Mouse (Mus musculus): ENCODE results near the gene Zbtb20. TPM values are rescaled to one million over a fixed set of nuclear protein-coding genes. Genes with fewer than 3 reads are reported as not detected.

The Zbtb20 gene
- polyA plus RNA-seq, 1 experiment from 2014 or later, result 35.1 TPM

DNA sequence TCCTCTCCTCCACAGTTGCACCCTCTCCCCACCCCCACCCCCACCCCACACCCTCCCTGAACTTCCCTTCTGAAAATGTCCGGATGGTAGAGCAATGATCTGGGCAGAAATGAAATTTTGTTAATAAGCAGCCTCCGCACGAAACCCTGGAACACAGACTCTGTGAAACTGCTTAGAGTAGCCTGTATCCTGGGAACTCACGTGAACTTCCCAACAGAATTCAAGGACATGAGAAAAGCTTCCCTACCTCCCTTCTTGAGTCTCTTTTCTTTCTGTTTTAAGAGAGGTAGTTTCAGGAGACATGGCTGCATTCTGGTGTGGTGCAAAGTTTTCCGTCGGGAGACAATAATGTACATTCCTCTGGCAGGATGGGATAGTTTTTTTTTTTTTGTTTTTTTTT, 487.6 kb downstream of the Zbtb20 start:
- H3K9ac ChIP-seq (replicated peaks; ENCODE audit: low read depth, low read length), result no peak overlapping the region
- H3K27ac ChIP-seq (ENCODE audit: low read length), result peak overlapping the region; percentile 80; the same call in 1 of the 2 replicates
- H3K36me3 ChIP-seq (ENCODE audit: control insufficient read depth, insufficient read depth, low read length), result no peaks in the 10 kb centered on the region
- no peak overlapping the region for H3K4me3 ChIP-seq (ENCODE audit: low read depth, low read length)
- no peak for ATAC-seq (ENCODE audit: insufficient number of reproducible peaks, insufficient read depth, low FRiP score, low read depth)
- H3K4me1 ChIP-seq (ENCODE audit: control insufficient read depth, insufficient read depth, low read length), result peaks cover 15% of the 10 kb centered on the region; the same call in 1 of the 2 replicates
- peak overlapping the region; percentile 18; the same call in 1 of the 2 replicates for H3K4me2 ChIP-seq (replicated peaks; ENCODE audit: low read depth, low read length)
- H3K27me3 ChIP-seq (ENCODE audit: control insufficient read depth, insufficient read depth, low read length), result no peaks in the 10 kb centered on the region
- H3K9me3 ChIP-seq (ENCODE audit: control insufficient read depth, low read depth, low read length), result no peaks in the 10 kb centered on the region
- 51% methylated on average over 6 of the region's 6 CpGs for WGBS

DNA sequence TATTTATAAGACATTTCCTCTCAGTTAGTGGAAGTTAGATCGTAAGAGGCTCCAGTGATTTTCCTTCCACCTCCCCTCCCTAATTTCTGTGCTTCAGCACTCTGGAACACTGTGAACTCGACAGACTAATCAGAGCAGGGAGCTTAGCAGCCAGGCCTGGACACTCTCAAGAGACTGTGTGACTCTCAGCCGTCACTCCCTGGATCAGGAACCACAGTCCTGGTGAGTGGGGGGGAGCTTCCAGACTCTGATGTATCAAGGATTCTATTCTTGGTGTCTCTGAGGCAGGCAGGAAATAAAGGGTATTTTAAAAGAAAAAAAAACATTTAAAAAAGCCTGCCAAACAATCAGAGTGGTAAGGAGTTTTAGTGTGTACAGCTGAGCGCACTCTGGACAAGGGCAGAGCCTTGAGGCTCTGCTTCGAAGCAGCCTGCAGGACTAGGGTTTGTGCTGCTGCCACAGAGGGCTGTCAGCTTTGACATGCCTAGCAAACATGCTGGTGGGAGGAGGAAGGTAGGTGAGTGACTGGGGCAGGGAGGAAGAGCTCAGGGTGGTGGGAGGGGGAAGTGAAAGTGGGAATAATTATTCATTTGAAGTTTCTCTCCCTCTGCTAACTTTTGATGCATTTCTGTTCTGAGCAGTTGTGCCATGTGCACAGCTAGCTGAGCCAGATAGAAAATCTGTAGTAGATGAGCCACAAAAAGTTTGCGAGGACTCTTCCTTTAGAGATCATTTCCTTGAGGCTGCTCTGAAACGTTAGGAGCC, 488.3 kb downstream of the Zbtb20 start:
- H3K27ac ChIP-seq (ENCODE audit: low read length), result peak overlapping the region; percentile 80; the same call in 1 of the 2 replicates
- no peak overlapping the region for H3K4me3 ChIP-seq (ENCODE audit: low read depth, low read length)
- no peaks in the 10 kb centered on the region for H3K36me3 ChIP-seq (ENCODE audit: control insufficient read depth, insufficient read depth, low read length)
- peaks cover 15% of the 10 kb centered on the region; the same call in 1 of the 2 replicates for H3K4me1 ChIP-seq (ENCODE audit: control insufficient read depth, insufficient read depth, low read length)
- H3K9me3 ChIP-seq (ENCODE audit: control insufficient read depth, low read depth, low read length), result no peaks in the 10 kb centered on the region
- no peak overlapping the region for H3K9ac ChIP-seq (replicated peaks; ENCODE audit: low read depth, low read length)
- peak overlapping the region; percentile 18; the same call in 1 of the 2 replicates for H3K4me2 ChIP-seq (replicated peaks; ENCODE audit: low read depth, low read length)
- peak; percentile 69 for ATAC-seq (ENCODE audit: insufficient number of reproducible peaks, insufficient read depth, low FRiP score, low read depth)
- H3K27me3 ChIP-seq (ENCODE audit: control insufficient read depth, insufficient read depth, low read length), result no peaks in the 10 kb centered on the region
- WGBS, result 20% methylated on average over 7 of the region's 7 CpGs

DNA sequence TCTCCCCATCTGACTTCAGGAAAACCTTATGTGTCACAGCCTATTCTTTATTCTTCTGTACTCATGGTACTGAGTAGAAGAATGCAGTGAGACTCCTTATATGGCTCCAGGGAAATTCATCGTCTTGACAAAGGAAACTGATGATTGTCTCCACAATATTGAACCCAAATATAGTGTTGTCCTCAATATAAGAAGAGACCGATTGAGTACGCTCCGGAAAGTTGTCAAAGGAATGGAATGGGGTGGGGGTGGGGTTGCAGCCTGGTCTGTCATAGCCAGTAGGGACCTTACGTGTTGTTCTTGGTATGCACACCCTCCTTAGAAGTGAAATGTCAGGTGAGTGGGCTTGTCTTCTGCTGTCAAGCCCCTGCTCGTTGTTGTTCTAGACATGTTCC, 488.8 kb downstream of the Zbtb20 start:
- no peak overlapping the region for H3K9ac ChIP-seq (replicated peaks; ENCODE audit: low read depth, low read length)
- WGBS, result 82% methylated on average over 6 of the region's 6 CpGs
- H3K36me3 ChIP-seq (ENCODE audit: control insufficient read depth, insufficient read depth, low read length), result no peaks in the 10 kb centered on the region
- peak; percentile 17; the same call in 1 of the 2 replicates for ATAC-seq (ENCODE audit: insufficient number of reproducible peaks, insufficient read depth, low FRiP score, low read depth)
- no peaks in the 10 kb centered on the region for H3K27me3 ChIP-seq (ENCODE audit: control insufficient read depth, insufficient read depth, low read length)
- peaks cover 15% of the 10 kb centered on the region; the same call in 1 of the 2 replicates for H3K4me1 ChIP-seq (ENCODE audit: control insufficient read depth, insufficient read depth, low read length)
- H3K4me2 ChIP-seq (replicated peaks; ENCODE audit: low read depth, low read length), result peak overlapping the region; percentile 18; the same call in 1 of the 2 replicates
- no peaks in the 10 kb centered on the region for H3K9me3 ChIP-seq (ENCODE audit: control insufficient read depth, low read depth, low read length)
- peak overlapping the region; percentile 80; the same call in 1 of the 2 replicates for H3K27ac ChIP-seq (ENCODE audit: low read length)
- H3K4me3 ChIP-seq (ENCODE audit: low read depth, low read length), result no peak overlapping the region

DNA sequence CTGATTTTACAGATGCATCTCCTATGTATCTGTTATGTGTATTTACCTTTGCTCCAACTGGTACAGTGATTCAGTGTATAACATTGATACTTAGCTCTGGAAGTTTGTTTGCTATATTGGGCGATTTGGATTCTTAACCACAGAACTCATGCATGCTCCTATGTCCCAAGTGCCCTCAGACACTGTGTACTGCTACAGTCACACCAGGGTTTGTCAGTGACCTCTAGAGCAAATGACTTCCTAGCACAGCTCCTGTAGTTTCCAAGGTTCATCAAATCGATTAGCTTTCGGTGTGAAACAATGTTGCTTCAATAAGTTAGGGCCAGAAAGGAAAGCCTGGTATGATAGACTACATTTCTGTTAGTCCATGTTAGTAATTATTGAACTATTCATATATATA, 489.6 kb downstream of the Zbtb20 start:
- no peak overlapping the region for H3K9ac ChIP-seq (replicated peaks; ENCODE audit: low read depth, low read length)
- ATAC-seq (ENCODE audit: insufficient number of reproducible peaks, insufficient read depth, low FRiP score, low read depth), result no peak
- no peak overlapping the region for H3K27ac ChIP-seq (ENCODE audit: low read length)
- H3K36me3 ChIP-seq (ENCODE audit: control insufficient read depth, insufficient read depth, low read length), result no peaks in the 10 kb centered on the region
- H3K9me3 ChIP-seq (ENCODE audit: control insufficient read depth, low read depth, low read length), result no peaks in the 10 kb centered on the region
- H3K4me2 ChIP-seq (replicated peaks; ENCODE audit: low read depth, low read length), result no peak overlapping the region
- H3K27me3 ChIP-seq (ENCODE audit: control insufficient read depth, insufficient read depth, low read length), result no peaks in the 10 kb centered on the region
- WGBS, result 87% methylated on average over 3 of the region's 3 CpGs
- peaks cover 15% of the 10 kb centered on the region; the same call in 1 of the 2 replicates for H3K4me1 ChIP-seq (ENCODE audit: control insufficient read depth, insufficient read depth, low read length)
- no peak overlapping the region for H3K4me3 ChIP-seq (ENCODE audit: low read depth, low read length)

DNA sequence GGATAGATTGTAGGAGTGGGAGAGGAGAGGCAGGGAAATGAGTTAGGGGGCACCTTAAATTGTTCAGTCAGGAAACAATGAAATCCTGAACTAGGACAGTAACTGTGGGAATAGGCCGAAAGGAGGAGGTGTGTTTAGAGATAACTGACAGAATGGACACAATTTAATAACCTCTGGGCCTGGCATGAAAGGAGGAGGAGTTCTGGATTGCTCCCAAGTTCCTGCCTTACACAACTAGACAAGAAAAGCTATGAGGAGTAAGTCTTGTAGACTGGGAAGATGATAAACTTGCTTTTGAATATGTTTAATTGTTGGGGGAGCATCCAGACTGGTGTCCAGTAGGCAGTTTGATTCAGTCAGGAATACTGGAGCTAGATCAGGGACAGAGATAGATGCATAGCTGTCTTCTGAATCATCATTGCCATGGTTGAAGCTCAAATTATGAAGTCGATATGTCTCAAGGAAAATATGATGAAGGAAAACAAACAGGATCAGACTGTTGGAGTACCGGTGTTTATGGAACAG, 494.9 kb downstream of the Zbtb20 start:
- no peak overlapping the region for H3K4me2 ChIP-seq (replicated peaks; ENCODE audit: low read depth, low read length)
- no peaks in the 10 kb centered on the region for H3K4me1 ChIP-seq (ENCODE audit: control insufficient read depth, insufficient read depth, low read length)
- 72% methylated on average over 3 of the region's 3 CpGs for WGBS
- no peaks in the 10 kb centered on the region for H3K27me3 ChIP-seq (ENCODE audit: control insufficient read depth, insufficient read depth, low read length)
- no peaks in the 10 kb centered on the region for H3K36me3 ChIP-seq (ENCODE audit: control insufficient read depth, insufficient read depth, low read length)
- H3K4me3 ChIP-seq (ENCODE audit: low read depth, low read length), result no peak overlapping the region
- no peak overlapping the region for H3K9ac ChIP-seq (replicated peaks; ENCODE audit: low read depth, low read length)
- no peak overlapping the region for H3K27ac ChIP-seq (ENCODE audit: low read length)
- no peaks in the 10 kb centered on the region for H3K9me3 ChIP-seq (ENCODE audit: control insufficient read depth, low read depth, low read length)
- no peak for ATAC-seq (ENCODE audit: insufficient number of reproducible peaks, insufficient read depth, low FRiP score, low read depth)

DNA sequence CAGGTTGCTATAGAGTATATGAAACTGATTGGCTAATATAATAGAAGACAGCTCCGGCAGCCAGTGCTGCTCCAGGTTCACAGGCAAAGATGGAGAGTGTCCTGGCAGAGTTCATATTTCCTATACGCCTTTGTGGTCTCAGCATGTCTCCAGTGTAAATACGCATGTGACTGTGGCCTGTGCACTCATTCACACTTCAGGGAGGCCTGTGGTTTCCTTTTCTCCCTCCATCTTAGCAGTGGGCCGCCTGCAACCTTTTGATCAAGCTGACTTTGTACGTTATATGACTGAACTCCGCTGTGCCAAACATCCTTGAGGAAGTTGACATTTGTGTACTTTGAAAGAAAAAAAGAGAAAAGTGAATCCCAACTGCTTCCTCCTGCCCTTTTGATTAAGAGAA, 501.1 kb downstream of the Zbtb20 start:
- Histone ChIP-seq H3K9ac (replicated peaks; ENCODE audit: low read depth, low read length) (no peak overlapping the region), H3K36me3 (ENCODE audit: control insufficient read depth, insufficient read depth, low read length) (no peaks in the 10 kb centered on the region), H3K27ac (ENCODE audit: low read length) (no peak overlapping the region), H3K4me2 (replicated peaks; ENCODE audit: low read depth, low read length) (no peak overlapping the region), H3K4me1 (ENCODE audit: control insufficient read depth, insufficient read depth, low read length) (no peaks in the 10 kb centered on the region), H3K4me3 (ENCODE audit: low read depth, low read length) (no peak overlapping the region), H3K27me3 (ENCODE audit: control insufficient read depth, insufficient read depth, low read length) (no peaks in the 10 kb centered on the region), H3K9me3 (ENCODE audit: control insufficient read depth, low read depth, low read length) (no peaks in the 10 kb centered on the region)
- WGBS, result 72% methylated on average over 6 of the region's 6 CpGs
- no peak for ATAC-seq (ENCODE audit: insufficient number of reproducible peaks, insufficient read depth, low FRiP score, low read depth)

DNA sequence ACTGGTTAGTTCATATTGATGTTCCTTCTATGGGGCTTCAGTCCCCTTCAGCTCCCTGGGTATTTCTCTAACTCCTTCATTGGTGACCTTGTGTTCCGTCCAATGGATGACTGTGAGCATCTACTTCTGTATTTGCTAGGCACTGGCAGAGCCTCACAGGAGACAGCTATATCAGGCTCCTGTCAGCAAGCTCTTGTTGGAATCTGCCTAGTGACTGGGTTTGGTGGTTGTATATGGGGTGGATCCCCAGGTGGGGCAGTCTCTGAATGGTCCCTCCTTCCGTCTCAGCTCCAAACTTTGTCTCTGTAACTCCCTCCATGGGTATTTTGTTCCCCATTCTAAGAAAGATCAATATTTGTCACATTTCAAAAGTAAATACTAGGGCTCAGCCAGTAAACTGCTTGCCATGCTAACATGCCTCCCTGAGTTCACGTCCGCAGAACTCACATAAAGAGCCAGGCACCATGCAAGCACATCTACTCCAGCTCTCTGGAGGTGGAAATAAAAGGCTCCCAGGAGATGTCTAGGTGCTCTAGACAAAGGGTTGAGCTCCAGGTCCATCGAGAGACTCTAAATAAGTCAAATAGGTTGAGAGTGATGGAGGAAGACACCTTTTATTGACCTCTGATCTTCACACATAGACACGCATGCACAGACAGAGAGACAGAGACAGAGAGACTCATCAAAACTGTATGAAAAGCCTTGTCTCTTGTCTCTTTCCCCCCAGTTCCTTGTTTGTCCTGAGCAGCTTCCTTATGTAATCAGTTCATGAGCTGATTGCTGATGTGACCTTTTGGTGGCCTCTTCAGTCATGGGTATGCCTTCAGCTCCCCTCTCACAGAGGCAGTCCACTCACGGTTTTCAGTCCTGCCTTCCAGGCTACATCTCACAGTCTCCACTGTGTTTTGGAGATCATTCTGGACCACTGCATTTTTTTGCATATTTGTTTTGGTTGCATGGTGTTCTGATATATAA, 504.0 kb downstream of the Zbtb20 start:
- no peak for ATAC-seq (ENCODE audit: insufficient number of reproducible peaks, insufficient read depth, low FRiP score, low read depth)
- Histone ChIP-seq H3K4me3 (ENCODE audit: low read depth, low read length) (no peak overlapping the region), H3K27ac (ENCODE audit: low read length) (no peak overlapping the region), H3K9ac (replicated peaks; ENCODE audit: low read depth, low read length) (no peak overlapping the region), H3K36me3 (ENCODE audit: control insufficient read depth, insufficient read depth, low read length) (no peaks in the 10 kb centered on the region), H3K4me1 (ENCODE audit: control insufficient read depth, insufficient read depth, low read length) (no peaks in the 10 kb centered on the region), H3K27me3 (ENCODE audit: control insufficient read depth, insufficient read depth, low read length) (no peaks in the 10 kb centered on the region), H3K9me3 (ENCODE audit: control insufficient read depth, low read depth, low read length) (no peaks in the 10 kb centered on the region), H3K4me2 (replicated peaks; ENCODE audit: low read depth, low read length) (no peak overlapping the region)
- 76% methylated on average over 7 of the region's 7 CpGs for WGBS

DNA sequence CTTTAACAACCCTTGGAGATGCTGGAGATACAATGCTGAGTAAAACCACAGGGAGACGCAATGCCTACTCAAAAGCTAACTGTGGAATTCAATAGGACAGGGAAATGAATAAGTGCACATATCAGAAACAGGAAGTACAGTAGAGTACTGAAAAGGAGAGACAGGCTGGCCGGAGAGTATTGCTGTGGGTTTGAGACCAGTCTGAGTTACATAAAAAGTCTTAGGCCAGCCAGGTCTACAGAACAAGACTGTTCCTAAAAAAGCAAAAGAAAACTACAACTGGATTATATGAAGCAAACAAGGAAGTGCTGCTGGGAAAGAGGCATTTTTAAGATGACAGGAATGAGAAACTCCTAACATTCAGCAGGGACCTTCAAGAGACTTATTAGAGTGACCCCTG, 505.5 kb downstream of the Zbtb20 start:
- Histone ChIP-seq H3K9me3 (ENCODE audit: control insufficient read depth, low read depth, low read length) (no peaks in the 10 kb centered on the region), H3K9ac (replicated peaks; ENCODE audit: low read depth, low read length) (no peak overlapping the region), H3K4me1 (ENCODE audit: control insufficient read depth, insufficient read depth, low read length) (no peaks in the 10 kb centered on the region), H3K4me2 (replicated peaks; ENCODE audit: low read depth, low read length) (no peak overlapping the region), H3K4me3 (ENCODE audit: low read depth, low read length) (no peak overlapping the region), H3K27me3 (ENCODE audit: control insufficient read depth, insufficient read depth, low read length) (no peaks in the 10 kb centered on the region), H3K27ac (ENCODE audit: low read length) (no peak overlapping the region), H3K36me3 (ENCODE audit: control insufficient read depth, insufficient read depth, low read length) (no peaks in the 10 kb centered on the region)
- WGBS, result 76% methylated on average over 2 of the region's 2 CpGs
- no peak for ATAC-seq (ENCODE audit: insufficient number of reproducible peaks, insufficient read depth, low FRiP score, low read depth)
